Mouse (Mus musculus) myocyte (in vitro differentiated cells): Measurements from ENCODE around the gene Jakmip3.

Experiments used
- E2F4 ChIP-seq: IDR thresholded peaks from one replicate; pipeline ENCODE4 v1.6.1; 2011; ENCODE audit warnings: mild to moderate bottlenecking, control low read depth, moderate library complexity; ENCODE audit not compliant: insufficient read depth
- MAX ChIP-seq: IDR thresholded peaks from one replicate; pipeline ENCODE4 v1.6.1; 2011; ENCODE audit warnings: low read depth, mild to moderate bottlenecking, control low read depth
- POLR2A ChIP-seq: IDR thresholded peaks from one replicate; pipeline ENCODE4 v1.6.1; 2011; ENCODE audit warnings: low read depth, mild to moderate bottlenecking, control low read depth, moderate library complexity; ENCODE audit not compliant: insufficient read length
- POLR2AphosphoS2 ChIP-seq: IDR thresholded peaks from one replicate; pipeline ENCODE4 v1.6.1; 2011; ENCODE audit warnings: low read depth, control low read depth; ENCODE audit not compliant: insufficient read length
- TCF3 ChIP-seq: IDR thresholded peaks from one replicate; pipeline ENCODE4 v1.6.1; 2011; ENCODE audit warnings: low read depth, control low read depth; ENCODE audit not compliant: insufficient read length

DNA sequence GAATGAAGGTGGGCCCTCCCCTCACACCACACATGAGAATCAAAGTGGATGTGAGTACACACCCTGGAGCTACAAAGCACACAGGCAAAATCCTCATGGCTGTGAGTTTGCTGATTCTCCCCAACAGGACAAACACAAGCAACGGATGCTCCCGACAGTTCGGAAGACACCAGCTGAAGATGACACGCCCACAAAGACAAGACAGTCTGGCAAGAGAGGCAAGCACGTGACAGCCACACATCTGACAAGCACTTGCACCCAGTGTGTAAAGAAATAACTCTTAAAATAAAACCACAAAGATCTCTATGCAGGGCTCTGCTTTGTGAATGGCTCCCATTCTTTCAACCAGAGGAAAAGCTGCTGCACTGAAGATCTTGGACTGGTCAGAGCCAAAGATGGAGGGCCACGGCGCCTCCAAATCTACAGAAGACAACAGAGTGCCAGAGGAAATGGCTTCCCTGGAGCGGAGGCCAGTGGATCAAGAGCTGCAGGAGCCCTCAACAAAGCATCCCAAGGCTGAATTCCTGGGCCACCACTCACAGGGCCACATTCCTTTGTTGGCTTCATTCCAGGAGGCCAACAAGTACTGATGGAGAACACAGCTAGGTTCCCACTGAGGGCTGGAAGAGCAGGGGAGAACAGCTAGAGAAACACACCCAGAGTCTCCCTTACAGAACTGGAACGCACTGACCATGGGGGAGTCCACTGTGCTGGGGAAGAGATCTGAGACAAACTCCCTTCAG, 167.5 kb downstream of the Jakmip3 start:
- TF ChIP-seq POLR2A (no peak), MAX (no peak), E2F4 (no peak), POLR2AphosphoS2 (no peak), TCF3 (no peak)
